Mouse (Mus musculus) cortical plate, adult 2 months (tissue): ENCODE data around the gene Slc4a1.

ENCODE experiments used
- CTCF ChIP-seq: fragments of 200-500 bp; IDR thresholded peaks from 2 replicates; pipeline ENCODE4 v1.5.1; 2011; ENCODE audit warnings: mild to moderate bottlenecking, control low read depth, low read length; ENCODE audit not compliant: insufficient read depth; ENCODE audit errors: extremely low read depth
- POLR2A ChIP-seq: fragments of 200-500 bp; IDR thresholded peaks from 2 replicates; pipeline ENCODE4 v1.6.1; 2011; ENCODE audit warnings: mild to moderate bottlenecking, low read length, control low read depth; ENCODE audit not compliant: insufficient read depth; ENCODE audit errors: extremely low read depth

DNA sequence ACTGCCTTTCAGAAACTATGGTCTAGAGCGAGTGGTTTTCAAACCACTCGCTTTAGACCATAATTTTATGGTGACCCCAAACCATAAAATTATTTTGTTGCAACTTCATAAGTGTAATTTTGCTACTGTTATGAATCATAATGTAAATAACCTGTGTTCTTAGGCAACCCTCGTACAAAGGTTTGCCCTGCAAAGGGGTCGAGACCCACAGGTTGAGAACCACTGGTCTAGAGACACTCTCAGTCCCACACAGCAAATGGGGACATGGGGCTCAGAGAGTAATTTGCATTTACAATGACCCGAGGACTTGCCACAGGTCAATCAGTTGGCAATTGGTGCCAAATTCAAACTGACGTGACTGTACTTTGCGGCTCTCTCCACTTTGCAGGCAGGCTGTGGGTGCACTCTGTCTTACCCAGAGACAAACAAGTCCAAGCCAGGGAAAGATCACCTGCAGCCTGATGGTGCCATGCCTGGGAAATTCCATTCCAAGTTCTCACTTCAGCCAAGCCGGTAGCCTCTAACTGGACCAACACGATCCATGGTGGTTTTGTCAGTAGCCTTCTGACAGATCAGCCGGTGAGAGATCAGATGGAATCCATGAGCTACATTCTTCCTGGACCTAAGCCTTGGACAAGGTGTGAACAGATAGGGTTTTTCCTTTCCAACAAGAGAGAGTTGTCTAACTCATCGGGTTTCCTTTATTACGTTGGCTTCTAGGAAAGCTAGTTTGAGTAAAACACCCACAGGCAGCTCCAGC, 6.1 kb upstream of the Slc4a1 start:
- TF ChIP-seq POLR2A: no peak
- TF ChIP-seq CTCF: no peak
